Mouse (Mus musculus): ENCODE results near the gene Myo6.

Myo6 gene

DNA sequence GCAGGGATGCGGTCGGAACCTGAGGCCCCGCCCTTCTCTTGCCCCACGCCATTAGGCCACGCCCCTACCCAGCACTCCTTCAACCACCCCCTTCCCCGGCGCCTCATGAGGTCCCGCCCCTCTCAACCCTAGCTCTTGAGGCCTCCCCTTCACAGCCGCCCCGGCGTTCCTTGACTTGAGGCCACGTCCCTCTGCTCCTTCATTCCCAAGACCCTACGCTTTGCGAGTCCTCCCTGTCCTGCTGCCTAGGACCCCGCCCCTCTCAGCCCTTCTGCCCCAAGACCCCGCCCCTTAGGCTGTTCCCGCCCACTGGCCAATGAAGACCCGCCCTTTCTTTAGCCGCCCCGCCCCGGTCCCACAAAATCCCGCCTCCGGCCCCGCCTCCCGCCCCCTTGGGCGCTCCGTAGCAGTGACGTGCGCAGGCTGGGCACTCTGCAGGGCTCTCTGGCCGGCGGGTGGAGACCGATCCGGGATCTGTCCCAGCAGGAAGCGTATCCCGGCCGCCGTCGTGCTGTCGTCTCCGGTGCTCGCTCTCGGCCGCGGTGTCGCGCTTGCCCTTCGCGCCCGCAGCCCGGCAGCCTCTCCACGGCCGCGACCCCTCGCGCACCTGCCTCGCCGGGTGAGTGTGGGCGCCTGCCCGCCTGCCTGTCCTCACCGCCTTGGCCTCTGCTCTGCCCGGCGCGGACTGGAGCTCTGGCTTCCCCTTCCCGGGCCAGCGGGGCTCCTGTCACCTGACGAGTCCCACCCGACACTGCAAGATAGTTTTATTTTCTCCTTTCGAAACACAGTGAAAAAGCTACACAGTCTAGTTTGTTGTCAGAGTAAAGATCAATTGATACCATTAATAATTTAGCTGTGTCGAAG is at the start of gene Myo6:
TSS of gene Myo6 (plus strand) at position 421 of the 864 bp plus-strand sequence.
- peak; percentile 67 for DNase-seq (ENCODE audit: low read depth)

DNA sequence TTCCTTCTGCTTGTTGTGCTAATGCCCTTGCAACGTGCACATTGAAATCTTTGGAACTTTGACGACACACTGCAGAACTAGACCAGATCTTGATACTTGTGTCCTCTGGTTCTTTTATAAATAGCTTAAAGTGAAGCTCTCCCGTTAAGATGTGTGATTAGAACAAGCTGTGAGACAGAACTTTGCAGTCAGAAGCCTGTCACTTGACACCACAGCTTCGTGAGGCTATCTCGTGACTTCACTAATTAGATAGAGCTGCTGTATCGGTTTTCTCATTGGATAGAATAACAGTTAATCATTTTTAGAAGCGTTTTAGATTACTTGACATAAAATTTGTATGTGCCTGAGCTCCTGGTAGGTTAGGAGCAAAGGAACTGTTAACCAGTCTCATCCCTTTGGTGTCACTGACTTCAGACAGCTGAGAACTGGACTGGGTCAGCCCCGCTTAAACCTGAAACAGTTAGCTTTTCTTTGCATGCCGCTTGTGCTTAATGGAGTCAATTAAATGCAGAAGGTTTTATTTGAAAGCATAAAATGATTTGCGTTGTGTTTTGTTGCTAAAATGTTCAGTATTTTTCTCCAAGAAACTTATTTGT is 18.7 kb upstream of the Myo6 start:
- DNase-seq (ENCODE audit: low read depth) = no peak

DNA sequence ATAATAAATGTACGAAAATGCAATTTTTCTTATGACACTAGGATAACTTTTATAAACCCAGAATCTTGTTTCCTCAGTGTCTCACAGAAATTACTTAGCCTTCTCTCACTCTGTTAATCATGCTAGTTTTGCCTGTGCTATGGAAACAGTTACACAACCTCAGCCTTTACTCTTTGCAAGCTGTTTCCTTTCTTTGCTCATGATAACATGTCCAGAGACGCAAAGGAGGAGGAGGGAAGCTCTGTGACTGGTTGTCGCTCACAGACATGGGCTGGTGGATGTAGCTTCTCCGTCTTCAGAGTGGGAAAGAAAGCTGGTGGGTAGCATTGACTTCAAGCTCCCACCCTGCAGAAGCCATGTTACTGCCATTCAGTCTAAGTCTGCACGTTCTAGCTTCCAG is 15.2 kb upstream of the Myo6 start:
- DNase-seq (ENCODE audit: low read depth) = no peak

DNA sequence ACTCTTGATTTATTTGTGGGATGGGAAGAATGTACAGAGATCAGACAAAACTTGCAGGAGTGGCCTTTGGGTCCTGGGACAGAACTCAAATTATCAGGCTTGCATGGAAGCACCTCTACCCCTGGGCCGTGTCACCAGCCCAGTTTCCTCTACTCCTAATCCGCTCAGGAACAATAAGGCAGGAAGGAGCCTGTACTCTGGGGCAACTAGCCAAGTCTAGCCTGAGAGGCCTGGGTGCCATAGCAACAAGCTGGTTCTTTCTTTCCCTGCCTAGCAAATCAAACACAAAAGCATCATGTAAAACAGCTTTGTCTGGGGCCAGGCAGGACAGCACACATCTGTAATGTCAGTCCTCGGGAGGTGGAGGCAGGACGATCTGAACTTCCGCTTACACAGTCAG is 9.6 kb upstream of the Myo6 start:
- no peak for DNase-seq (ENCODE audit: low read depth)

DNA sequence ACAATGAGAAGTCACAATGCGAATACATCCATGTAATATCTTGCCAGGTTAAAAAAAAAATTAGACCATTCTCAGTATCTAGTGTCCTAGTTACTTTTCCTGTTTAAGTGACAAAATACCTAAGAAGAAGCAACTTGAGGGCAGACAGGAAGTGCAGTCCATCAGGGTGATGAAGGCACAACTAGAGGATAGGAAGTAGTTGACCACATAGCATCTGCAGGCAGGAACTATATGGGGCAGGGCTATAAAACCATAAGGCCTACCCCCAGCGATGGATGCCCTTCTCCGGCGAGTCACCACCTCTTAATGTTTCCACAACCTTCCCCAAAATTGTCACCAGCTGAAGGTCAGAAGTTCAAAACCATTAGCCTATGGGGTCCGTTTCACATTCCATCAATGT is 8.1 kb upstream of the Myo6 start:
- DNase-seq (ENCODE audit: low read depth) = no peak

DNA sequence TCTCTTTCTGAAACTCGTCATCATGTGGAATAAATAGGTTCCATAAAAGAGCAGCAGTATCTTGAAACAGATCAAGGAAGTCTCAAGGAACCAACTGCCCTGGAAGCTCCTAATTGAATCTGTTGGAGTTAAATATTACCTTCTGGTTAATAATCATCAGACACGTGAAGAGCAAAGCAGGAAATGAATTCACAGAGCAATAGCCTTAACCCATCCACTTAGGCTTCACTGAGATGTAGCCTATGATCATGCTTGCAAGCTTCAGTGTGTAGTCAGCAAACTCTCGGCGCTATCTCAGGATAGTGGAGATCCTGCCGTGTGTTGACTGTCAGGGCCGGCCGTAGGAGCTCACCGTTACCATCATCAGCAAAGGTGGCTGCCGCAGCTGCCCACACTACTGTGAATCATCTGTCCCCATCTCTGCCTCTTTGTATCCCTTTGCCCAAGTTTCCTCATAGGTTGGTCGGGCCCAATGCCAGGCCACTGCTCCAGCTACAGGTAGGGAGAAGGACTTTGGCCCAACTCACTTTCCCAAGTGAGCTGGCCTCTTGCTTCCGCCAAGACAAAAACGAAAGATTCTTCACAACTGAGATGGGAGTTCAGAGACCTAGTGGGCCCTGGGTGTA is 6.9 kb upstream of the Myo6 start:
- DNase-seq (ENCODE audit: low read depth) = no peak

DNA sequence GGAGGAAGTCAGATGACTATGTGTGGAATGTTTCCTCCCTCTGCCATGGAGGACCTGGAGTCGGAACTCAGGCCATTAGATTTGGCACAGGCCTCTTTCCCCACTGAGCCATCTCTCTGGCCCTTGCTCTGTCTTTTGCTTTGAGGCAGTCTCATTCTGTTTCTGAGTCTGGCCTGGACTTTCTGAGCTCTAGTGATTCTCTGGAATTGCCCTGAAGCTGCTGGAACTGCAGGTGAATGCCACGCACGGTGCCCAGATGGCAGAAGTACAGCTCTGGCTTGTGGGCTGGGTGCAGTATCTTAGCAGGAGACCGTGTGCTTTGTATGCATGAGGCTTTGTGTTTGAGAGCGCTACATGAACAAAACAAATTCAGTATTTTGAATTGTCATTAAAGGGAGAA is 5.9 kb upstream of the Myo6 start:
- no peak for DNase-seq (ENCODE audit: low read depth)

DNA sequence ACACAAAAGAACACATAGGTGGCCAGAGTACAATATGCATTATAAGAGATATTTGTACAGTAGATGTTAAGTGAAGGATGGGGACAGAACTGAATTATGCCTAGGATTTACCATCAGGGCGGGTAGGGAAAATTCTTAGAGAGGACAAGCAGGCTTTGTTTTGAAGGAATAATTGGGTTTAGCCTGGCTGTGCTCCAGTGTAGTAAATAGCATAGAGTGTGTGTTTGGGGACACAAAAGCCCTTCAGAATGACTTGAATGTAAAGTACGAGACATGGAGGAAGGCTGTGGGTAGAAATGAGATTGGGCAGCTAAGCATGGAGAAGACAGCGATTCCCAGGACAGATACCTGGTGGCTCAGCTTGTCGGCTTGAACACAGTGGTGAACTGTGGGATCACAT is 3.4 kb upstream of the Myo6 start:
- no peak for DNase-seq (ENCODE audit: low read depth)

DNA sequence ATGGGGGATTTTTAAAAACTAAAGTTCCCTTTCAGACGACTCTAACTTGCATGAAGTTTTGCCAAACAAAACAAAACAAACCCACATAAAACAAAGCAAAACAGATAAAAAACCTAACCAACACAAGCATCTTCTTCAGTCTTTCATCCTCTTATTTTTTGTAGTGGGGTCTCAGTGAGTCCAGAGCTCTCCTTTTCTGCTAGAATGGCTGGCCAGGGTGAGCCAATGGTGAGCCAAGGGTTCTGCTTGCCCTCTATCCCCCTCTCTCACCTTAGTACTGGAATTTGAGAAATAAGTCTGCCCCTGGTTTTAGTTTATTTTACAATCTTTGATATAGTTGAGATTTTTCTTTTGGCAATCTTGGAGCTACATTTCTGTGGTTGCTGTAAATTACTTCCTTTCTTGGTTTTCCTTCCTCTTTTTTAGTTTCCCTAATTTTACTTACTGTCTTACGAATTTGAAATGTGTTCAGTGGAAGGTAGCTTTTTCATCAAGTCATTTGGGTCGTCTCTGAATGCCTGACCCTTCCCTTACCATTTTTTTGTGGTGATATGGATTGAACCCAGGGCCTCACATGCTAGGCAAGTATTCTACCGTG is 1.6 kb upstream of the Myo6 start:
- no peak for DNase-seq (ENCODE audit: low read depth)

DNA sequence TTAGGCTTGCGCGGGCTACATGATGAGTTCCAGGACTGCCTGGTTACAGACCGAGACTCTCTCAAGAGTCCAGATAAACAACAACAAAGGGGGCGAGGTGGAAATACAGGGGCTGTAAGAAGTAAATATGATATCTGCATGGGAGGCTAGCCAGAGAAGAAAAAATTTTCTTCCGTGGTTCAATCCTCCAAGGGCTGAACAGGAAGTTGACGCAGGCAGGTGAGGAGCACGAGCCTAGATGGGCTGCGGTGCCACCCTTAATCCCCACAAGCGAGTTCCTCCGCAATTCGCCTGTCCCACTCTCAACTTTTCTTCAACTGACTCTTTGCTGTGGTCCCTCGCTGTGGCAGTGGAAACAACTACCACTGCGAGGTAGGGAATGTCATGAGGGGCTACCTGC is 640 bp upstream of the Myo6 start:
- DNase-seq (ENCODE audit: low read depth) = no peak

DNA sequence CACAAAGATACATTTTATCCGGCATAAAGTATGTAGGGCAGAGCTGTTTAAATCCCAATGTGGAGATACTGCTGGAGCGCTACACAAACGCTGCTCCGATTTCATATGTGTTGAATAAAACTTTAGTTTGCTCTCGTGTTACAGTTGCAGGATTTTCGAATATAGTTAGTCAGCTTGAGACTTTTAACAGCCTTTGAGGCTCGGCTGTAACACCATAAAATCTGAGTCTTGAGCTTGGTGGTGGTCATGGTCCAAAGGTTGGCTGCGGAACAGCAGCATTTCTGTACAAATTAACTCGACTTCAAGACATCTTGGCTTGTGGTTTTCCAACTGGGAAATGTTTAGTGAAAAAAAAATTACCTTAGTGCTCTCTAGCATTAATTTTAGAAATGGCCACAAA is 859 bp downstream of the Myo6 start:
- DNase-seq (ENCODE audit: low read depth) = no peak

DNA sequence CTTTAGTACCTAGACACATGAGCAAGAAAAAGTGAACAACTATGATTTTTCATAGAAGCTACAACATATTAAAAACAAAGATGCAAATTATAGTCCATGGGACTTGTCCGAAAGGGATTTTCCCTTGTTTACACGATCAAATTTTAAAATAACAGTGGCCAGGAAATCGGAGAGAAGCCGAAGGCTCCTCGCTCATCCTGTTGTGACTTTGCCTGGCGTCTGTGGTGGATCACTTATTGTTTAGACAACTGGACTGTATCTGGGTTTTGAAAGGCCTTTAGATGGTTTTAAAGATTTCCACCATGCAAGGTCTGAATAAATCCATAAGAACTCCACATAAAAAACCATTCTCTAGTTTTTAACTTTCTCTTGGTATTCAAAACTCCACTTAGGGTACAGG is 1.6 kb downstream of the Myo6 start:
- no peak for DNase-seq (ENCODE audit: low read depth)

DNA sequence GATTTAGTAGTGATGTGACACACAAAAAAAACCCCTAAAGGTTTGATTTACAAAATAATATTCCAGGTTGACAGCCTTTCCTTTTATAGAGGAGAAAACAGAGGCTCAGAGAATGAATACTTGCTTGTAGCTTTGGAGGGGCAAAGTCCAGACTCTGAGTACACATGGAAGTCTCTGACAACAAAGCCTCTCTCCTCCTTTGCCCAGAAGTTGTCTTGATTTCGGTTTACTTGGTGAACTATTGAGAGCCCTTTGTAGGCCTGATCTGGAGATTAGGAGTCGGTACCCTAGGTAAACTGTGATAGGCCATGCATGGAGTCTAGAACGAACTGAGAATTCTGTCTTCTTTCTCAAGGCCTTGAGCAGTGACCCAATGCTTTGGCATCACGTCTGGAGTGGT is 2.3 kb downstream of the Myo6 start:
- no peak for DNase-seq (ENCODE audit: low read depth)

DNA sequence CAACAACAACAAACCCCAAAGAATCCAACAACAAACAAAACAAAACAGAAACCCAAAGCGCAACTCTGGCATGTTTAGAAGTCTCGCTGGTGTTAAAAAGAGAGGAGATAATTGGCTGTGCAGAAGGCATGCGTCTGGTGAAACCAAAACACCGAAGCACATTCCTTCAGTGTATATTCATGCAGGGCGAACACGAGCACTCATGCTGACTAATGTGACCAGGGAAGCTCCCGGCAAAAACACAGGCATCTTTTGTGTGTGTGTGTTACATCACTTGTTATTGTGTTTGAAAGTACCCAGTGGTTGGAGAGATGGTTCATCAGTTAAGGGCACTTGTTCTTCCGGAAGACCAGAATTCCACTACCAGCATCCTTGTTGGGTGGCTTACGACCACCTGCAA is 4.7 kb downstream of the Myo6 start:
- no peak for DNase-seq (ENCODE audit: low read depth)

DNA sequence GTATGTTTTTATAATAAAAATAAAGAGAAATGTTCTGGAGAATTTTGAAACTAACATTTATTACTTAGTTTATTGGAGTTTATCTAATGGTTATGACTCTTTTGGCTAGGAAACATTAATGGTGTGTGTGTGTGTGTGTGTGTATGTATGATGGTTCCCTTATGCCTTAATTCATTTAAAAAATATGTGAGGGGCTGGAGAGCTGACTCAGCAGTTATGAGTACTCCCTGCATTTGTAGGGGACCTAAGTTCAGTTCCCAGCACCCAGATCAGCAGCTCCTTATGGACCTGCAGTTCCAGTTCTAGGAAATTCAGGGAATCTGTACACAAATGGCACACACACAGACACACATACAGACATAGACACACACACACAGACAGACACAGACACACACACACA is 6.4 kb downstream of the Myo6 start:
- DNase-seq (ENCODE audit: low read depth) = no peak

DNA sequence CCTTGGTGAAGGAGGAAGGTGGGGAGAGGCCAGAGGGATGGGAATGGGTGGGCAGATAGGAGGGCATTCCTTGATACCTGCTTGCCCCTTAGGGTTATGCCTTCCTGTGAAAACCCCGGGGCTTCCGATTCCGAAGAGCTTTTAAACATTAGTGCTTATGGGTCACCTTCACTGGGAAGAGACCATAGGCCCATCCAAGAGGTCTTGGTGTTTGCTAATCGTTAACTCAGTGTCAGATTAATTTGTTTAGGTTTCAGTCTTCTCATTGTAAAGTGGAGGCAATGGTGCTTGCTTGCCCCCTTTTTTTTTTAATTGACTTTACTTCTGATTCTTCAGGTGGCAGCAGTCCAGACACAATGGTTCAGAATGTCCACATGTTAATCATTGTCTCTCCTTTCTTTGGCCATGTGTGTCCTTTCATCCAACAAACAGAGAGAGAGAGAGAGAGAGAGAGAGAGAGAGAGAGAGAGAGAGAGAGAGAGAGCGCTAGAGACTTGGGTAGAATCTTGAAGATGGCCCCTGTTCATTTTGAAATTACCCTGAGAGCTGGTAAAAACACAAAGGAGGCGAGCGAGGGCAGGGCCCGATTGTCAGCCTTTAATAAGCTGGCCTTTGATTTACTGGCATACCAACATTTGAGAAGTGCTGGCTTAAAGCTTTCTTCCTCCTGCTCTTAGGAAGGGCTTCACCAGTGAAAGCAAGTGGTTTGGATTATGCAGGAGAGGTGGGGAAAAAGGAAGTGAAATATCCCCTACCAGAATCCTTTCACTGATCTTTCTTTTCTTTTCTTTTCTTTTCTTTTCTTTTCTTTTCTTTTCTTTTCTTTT is 7.8 kb downstream of the Myo6 start:
- DNase-seq (ENCODE audit: low read depth) = no peak

DNA sequence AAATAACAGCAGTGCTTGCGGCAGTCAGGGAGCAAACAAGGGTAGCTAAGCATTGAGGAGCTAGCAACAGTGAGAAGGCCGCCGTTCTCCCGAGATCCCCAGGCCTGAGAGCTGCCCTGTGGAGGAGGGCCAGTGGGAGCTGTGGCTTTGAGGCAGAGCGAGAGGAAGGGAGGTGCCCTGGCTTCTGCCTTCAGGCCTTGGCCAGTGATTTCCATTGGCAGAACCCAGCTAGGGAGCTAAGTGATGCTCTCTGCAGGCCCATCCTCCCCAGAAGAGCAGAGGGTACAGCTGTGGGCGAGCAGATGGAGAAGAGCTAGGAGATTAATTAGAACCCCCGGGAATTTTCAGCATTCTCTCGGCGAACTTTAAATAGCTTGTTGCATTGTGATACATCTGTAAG is 8.8 kb downstream of the Myo6 start:
- no peak for DNase-seq (ENCODE audit: low read depth)

DNA sequence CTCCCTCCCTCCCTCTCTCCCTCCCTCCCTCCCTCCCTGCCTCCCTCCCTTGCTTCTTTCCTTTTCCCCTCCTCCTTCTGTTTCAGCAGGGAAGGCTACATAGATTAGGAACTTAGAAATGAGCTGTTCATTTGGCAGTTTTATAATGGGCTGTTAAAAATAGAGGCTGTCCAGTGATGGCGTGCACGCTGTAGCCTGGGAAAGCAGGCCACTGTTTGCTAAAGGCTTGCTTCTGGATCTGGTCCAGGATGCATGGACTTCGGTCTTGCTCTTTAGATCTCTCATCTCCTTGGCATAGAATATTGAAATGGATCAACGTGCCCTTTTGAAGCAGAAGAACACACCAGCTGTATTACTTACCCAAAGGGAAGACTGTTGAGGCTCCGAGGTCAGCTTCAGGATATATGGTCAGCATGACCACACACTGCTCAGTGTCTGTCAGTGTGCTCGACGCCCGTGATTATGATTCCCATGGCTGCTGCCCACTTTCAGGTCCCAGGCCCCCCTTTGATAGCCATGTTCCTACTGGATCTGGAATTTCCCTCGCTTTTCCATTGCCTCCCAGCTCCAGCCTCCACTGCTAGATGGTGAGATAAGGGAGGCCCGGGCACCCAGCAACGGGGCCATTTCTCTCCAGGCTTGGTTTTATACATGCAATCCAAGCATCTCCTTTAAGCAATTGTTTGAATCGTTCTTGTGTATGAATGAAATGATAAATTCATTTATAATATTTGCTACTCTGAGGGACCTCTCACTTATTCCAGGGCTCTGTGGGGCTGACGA is 12.1 kb downstream of the Myo6 start:
- no peak for DNase-seq (ENCODE audit: low read depth)

DNA sequence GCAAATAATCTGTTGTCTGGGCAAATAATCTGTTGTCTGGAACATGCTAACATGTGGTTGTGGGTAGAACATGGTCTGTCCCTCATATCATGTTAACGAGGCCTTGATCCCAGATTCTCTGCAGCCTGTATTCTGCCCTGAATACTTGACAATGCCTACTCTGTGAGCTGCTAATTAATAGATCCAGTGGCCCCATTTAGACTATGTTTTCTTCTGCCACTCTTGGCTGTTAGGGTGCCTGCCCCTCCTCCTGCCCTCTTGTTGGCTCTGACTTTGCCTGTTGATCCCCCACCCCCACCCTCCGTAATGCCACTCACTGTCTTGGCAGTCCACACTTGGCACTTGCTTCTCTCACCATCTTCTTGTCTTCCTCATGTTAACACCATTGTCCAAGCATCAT is 13.8 kb downstream of the Myo6 start:
- no peak for DNase-seq (ENCODE audit: low read depth)

DNA sequence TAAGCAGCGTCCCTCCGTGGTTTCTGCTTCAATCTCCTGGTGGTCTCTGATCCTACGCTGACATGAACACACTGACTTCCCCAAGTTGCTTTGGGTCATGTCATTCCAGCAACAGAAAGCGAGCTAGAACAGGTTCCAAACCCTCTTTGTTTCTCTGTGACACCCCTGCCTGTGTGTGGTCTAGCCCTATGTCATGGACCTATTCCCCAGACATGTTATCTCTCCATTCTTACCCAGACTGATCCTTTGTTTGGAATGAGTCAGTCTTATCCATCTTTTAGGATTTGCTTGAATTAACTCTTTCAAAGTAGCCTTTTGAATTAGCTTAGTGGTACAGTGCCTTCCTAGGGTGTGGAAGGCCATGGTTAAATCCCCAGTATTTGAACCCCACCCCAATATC is 14.9 kb downstream of the Myo6 start:
- no peak for DNase-seq (ENCODE audit: low read depth)

DNA sequence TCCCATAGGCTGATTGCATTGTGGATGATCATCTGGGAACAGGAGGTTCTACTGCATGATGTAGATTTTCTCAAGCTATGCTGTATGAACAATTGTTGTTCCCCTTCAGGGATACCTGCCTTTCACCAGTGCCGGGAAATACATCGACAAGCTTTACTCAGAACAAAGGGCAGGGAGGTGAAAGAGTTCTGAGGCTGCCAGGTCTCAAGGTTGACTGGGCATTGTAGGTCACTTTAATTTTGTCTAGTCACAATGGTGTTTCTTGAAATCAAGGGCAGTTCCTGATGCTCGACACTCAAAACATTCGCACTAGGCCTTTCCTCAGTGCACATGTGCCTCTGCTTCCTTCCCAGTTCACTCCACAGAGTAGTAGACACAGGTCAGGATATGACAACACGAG is 15.9 kb downstream of the Myo6 start:
- no peak for DNase-seq (ENCODE audit: low read depth)
